Mouse (Mus musculus) left cerebral cortex, adult 11 months (tissue): ENCODE results near the gene Cyp26a1.

Experiments
- DNase-seq: peaks from one replicate; pipeline ENCODE4 v3.0.0; 2022; ENCODE audit warnings: low spot score

The Cyp26a1 gene

GRCm38 (mm10) chr19:37697651-37698272, at the start of gene Cyp26a1:
Cyp26a1 (plus strand) TSS chr19:37697798.
- no peak for DNase-seq

GRCm38 (mm10) chr19:37647994-37648393, 49.6 kb upstream of the Cyp26a1 start:
- no peak for DNase-seq

GRCm38 (mm10) chr19:37650526-37650925, 47.1 kb upstream of the Cyp26a1 start:
- DNase-seq = no peak

GRCm38 (mm10) chr19:37654012-37654411, 43.6 kb upstream of the Cyp26a1 start:
- no peak for DNase-seq

- DNase-seq = no peak
These were observed 41.2 kb upstream of the Cyp26a1 start for GRCm38 (mm10) chr19:37656441-37656840.

- DNase-seq = no peak
These were observed 32.3 kb upstream of the Cyp26a1 start for GRCm38 (mm10) chr19:37665256-37665655.

GRCm38 (mm10) chr19:37667855-37668594, 29.6 kb upstream of the Cyp26a1 start:
- no peak for DNase-seq

- no peak for DNase-seq
These were observed 28.9 kb upstream of the Cyp26a1 start for GRCm38 (mm10) chr19:37668657-37669056.

- DNase-seq = no peak
These were observed 28.1 kb upstream of the Cyp26a1 start for GRCm38 (mm10) chr19:37669486-37669885.

GRCm38 (mm10) chr19:37673393-37673792, 24.2 kb upstream of the Cyp26a1 start:
- no peak for DNase-seq

GRCm38 (mm10) chr19:37685281-37685680, 12.3 kb upstream of the Cyp26a1 start, which contains the start of gene Cyp26c1:
Cyp26c1 (plus strand) TSS chr19:37685581.
- DNase-seq = no peak

GRCm38 (mm10) chr19:37686347-37686746, 11.3 kb upstream of the Cyp26a1 start:
- no peak for DNase-seq

GRCm38 (mm10) chr19:37686941-37687850, 10.4 kb upstream of the Cyp26a1 start:
- no peak for DNase-seq

GRCm38 (mm10) chr19:37689478-37689877, 8.1 kb upstream of the Cyp26a1 start:
- no peak for DNase-seq

- no peak for DNase-seq
These were observed 6.9 kb upstream of the Cyp26a1 start for GRCm38 (mm10) chr19:37690716-37691115.

GRCm38 (mm10) chr19:37692879-37693278, 4.7 kb upstream of the Cyp26a1 start:
- DNase-seq = no peak

- no peak for DNase-seq
These were observed 2.5 kb upstream of the Cyp26a1 start for GRCm38 (mm10) chr19:37695146-37695545.

GRCm38 (mm10) chr19:37695762-37696602, 1.6 kb upstream of the Cyp26a1 start:
- DNase-seq = no peak

GRCm38 (mm10) chr19:37696603-37697334, 829 bp upstream of the Cyp26a1 start:
- no peak for DNase-seq

- DNase-seq = no peak
These were observed 312 bp upstream of the Cyp26a1 start for GRCm38 (mm10) chr19:37697335-37697636.
